Mouse (Mus musculus) lung, adult 2 months (tissue): Measurements from ENCODE around the gene Mgrn1. TPM values are rescaled to one million over a fixed set of nuclear protein-coding genes. Genes with fewer than 3 reads are reported as not detected.
A peak's percentile ranks its signal among the peaks of the same experiment; 100 is the strongest.

Experiments used
- DNase-seq: peaks from one replicate; pipeline ENCODE4 v3.0.0; 2022
- H3K4me1 ChIP-seq: fragments of 200-500 bp; 2 replicates; pipeline ENCODE4 v1.6.1; 2011; ENCODE audit warnings: low read length; ENCODE audit not compliant: control insufficient read depth, insufficient read depth
- H3K4me3 ChIP-seq: fragments of 200-500 bp; replicated peaks from 2 replicates; pipeline ENCODE3; 2011; ENCODE audit warnings: low read depth, mild to moderate bottlenecking, control low read depth, low read length; ENCODE audit errors: extremely low read depth
- CTCF ChIP-seq: fragments of 200-500 bp; IDR thresholded peaks from 2 replicates; pipeline ENCODE4 v1.5.1; 2011; ENCODE audit warnings: mild to moderate bottlenecking, low read length, control low read depth; ENCODE audit not compliant: insufficient read depth
- POLR2A ChIP-seq: fragments of 200-500 bp; IDR thresholded peaks from 2 replicates; pipeline ENCODE4 v1.6.1; 2011; ENCODE audit warnings: low read depth, mild to moderate bottlenecking, control low read depth, low read length, borderline replicate concordance; ENCODE audit errors: extremely low read depth
- WGBS: fragments of 180-500 bp; shearing (Covaris S2); methylation state at CpG from one replicate; pipeline ENCODE4 v1.1.7; 2018; 5-methylcytosine and 5-hydroxymethylcytosine counted together
- polyA plus RNA-seq: library from polyadenylated mRNA; depleted of rRNA; stranded (reverse); fragments of >200 nt; gene quantifications from 2 replicates; pipeline ENCODE4 v1.2.3, GENCODE M21; 2012

Mgrn1 gene
- polyA plus RNA-seq, 1 experiment = 140 TPM

DNA sequence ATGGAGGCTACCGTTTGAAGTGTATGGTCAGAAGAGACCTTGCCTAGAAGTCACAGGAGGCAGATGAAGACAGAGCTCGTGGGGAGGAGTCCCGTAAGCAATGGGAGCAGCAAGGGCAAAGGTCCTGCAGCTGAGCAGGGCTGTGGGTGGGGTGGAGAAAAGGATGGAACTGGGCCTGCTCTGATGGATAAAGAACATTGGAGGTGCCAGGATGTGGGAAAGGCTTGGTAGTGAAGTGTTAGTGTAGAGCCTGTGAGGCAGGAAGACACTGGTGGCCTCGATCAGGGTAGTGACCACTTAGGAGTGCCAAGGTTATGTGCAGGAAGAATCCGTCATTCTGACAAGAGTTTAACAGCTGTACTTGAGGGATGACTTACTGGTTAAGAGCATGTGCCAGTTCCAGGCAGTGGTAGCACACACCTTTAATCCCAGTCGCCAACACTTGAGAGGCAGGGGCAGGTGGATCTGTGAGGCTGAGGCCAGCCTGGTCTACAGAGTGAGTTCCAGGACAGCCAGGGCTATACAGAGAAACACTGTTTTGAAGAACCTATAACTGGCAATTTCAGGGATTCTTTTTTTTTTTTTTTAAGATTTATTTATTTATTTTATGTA is 17.5 kb downstream of the Mgrn1 start:
- DNase-seq = no peak
- 52% methylated on average over 6 of the region's 6 CpGs for WGBS
- TF ChIP-seq CTCF = no peak
- TF ChIP-seq POLR2A = no peak
- Histone ChIP-seq H3K4me3 (no peak overlapping the region), H3K4me1 (peaks cover 16% of the 10 kb centered on the region)

DNA sequence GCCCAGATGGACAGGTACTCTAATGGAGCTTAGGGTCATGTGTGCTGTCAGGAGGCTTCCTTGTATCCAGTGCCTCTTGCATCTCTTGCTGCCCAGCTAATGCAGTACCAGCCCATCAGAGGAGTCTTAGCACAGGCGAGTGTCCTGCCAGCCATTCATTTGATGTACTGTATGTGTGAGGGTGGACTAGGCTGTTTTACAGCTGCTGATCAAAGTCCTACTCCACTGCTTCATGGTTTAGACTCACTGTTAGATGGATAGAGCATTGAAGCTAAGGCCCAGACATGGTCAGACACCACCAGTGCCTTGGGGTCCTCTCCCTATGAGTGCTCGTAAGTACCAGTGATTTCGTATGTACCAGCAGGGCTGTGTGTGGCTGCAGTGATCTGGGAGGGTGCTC is 18.8 kb downstream of the Mgrn1 start:
- WGBS = 82% methylated on average over 3 of the region's 3 CpGs

GRCm38 (mm10) chr16:4905591-4905990 is 19.5 kb downstream of the Mgrn1 start:
- TF ChIP-seq CTCF (no peak), POLR2A (no peak)
- no peak overlapping the region for H3K4me3 ChIP-seq
- peaks cover 16% of the 10 kb centered on the region for H3K4me1 ChIP-seq
- WGBS = 43% methylated on average over 1 of the region's 1 CpGs
- no peak for DNase-seq

More for the DNA sequence above, 18.8 kb downstream of the Mgrn1 start:
- no peak for DNase-seq
- H3K4me3 ChIP-seq = no peak overlapping the region
- peaks cover 16% of the 10 kb centered on the region for H3K4me1 ChIP-seq
- TF ChIP-seq CTCF (no peak), POLR2A (no peak)

DNA sequence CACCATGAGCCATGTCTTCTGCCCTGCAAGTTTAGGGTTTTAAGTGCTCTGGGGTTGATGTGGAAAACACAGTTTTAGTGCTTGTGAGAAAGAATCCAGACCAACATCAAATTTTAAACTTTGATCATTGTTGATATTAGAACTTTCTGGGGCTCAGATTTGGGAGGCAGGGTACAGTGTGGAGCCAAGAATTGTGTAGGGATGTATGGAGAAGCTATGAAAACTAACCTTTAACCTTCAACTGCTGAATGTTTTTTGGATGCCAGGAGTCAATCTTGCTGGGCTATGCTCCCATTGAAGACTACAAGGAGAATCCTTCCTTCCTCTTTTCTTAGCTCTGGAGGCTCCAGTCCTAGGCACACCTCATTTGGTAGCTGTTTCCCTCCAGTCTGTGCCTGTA is 20.5 kb downstream of the Mgrn1 start:
- H3K4me3 ChIP-seq = no peak overlapping the region
- no peak for DNase-seq

DNA sequence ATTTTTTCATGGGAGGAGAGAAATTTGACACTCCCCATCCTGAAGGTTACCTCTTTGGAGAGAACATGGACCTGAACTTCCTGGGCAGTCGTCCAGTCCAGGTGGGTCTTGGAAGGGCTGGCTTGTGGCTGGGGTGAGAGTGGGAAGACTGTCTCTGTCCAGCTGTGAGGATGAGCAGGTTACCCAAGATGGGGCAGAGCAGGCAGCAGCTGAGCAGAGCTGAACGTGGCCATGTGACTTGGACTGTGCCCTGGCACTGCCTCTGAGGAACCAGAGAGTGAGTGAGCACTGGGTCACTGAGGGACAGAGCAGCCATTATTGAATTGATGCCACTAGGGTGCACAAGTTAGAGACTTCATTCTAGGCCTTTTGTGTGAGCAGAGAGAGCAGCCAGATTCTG is 21.3 kb downstream of the Mgrn1 start:
- no peak for DNase-seq
- H3K4me1 ChIP-seq = peaks cover 16% of the 10 kb centered on the region
- WGBS = 52% methylated on average over 2 of the region's 2 CpGs
- TF ChIP-seq POLR2A = no peak
- TF ChIP-seq CTCF = no peak
- no peak overlapping the region for H3K4me3 ChIP-seq

More for the DNA sequence above, 20.5 kb downstream of the Mgrn1 start:
- TF ChIP-seq CTCF (no peak), POLR2A (no peak)
- peaks cover 16% of the 10 kb centered on the region for H3K4me1 ChIP-seq

- H3K4me1 ChIP-seq = peaks cover 19% of the 10 kb centered on the region
- WGBS = 50% methylated on average over 4 of the region's 5 CpGs
- TF ChIP-seq CTCF (no peak), POLR2A (no peak)
- no peak for DNase-seq
- H3K4me3 ChIP-seq = no peak overlapping the region
These were observed 21.9 kb downstream of the Mgrn1 start for GRCm38 (mm10) chr16:4907972-4908371.

- no peak overlapping the region for H3K4me3 ChIP-seq
These were observed 23.7 kb downstream of the Mgrn1 start for GRCm38 (mm10) chr16:4909745-4910144.

DNA sequence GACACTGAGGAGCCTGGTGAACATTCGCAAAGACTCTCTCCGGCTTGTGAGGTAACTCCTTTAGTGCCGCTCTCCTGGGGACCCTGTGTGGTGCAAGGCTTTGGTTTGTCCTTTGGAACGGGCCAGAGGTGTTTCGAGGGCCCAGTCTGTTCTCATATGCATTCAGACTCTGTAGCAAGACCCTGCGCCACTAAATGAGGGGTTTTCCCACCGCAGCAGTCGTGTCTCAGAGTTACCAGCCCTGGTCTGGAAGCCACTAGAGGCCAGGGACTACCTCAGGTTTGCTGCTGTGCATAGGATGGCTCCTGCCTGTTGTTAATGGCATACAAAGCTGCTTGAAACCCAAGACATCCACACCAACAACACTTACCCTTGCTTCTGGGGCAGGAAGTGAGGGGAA is 24.7 kb downstream of the Mgrn1 start:
- TF ChIP-seq POLR2A = no peak
- TF ChIP-seq CTCF = no peak
- peaks cover 15% of the 10 kb centered on the region for H3K4me1 ChIP-seq
- no peak overlapping the region for H3K4me3 ChIP-seq
- WGBS = 94% methylated on average over 8 of the region's 8 CpGs
- DNase-seq = no peak

More at GRCm38 (mm10) chr16:4909745-4910144, 23.7 kb downstream of the Mgrn1 start:
- WGBS = 100% methylated on average over 2 of the region's 2 CpGs
- TF ChIP-seq POLR2A = no peak
- TF ChIP-seq CTCF = 0 out of 2 replicates have a peak, but pooled peaks have one; percentile 20
- no peak for DNase-seq
- peaks cover 24% of the 10 kb centered on the region for H3K4me1 ChIP-seq

GRCm38 (mm10) chr16:4912074-4912648 is 26.1 kb downstream of the Mgrn1 start:
- Histone ChIP-seq H3K4me3 (no peak overlapping the region), H3K4me1 (peaks cover 13% of the 10 kb centered on the region)
- WGBS = 81% methylated on average over 10 of the region's 10 CpGs
- TF ChIP-seq CTCF (no peak), POLR2A (no peak)
- DNase-seq = no peak
